Mouse (Mus musculus): ENCODE results near the gene Hoxc9.
A peak's percentile ranks its signal among the peaks of the same experiment; 100 is the strongest.

Hoxc9 gene

GRCm38 (mm10) chr15:102998608-102999182, 22.5 kb downstream of the Hoxc9 start:
- DNase-seq (ENCODE audit: low spot score in 2 of 2), result no peak

GRCm38 (mm10) chr15:102999183-102999831, 23.1 kb downstream of the Hoxc9 start:
- DNase-seq (ENCODE audit: low spot score in 2 of 2), result peak in 1 of 2 experiments; percentile 84

- no peak for DNase-seq (ENCODE audit: low spot score in 2 of 2)
Measured at GRCm38 (mm10) chr15:102999955-103000354, 23.7 kb downstream of the Hoxc9 start.

- no peak for DNase-seq (ENCODE audit: low spot score in 2 of 2)
Measured at GRCm38 (mm10) chr15:103000501-103000901, 24.3 kb downstream of the Hoxc9 start.

GRCm38 (mm10) chr15:103001370-103001769, 25.1 kb downstream of the Hoxc9 start:
- DNase-seq (ENCODE audit: low spot score in 2 of 2), result no peak

- no peak for DNase-seq (ENCODE audit: low spot score in 2 of 2)
Measured at GRCm38 (mm10) chr15:103002156-103002555, 25.9 kb downstream of the Hoxc9 start.

- DNase-seq (ENCODE audit: low spot score in 2 of 2), result no peak
Measured at GRCm38 (mm10) chr15:103002821-103003448, 26.7 kb downstream of the Hoxc9 start.

- DNase-seq (ENCODE audit: low spot score in 2 of 2), result no peak
Measured at GRCm38 (mm10) chr15:103005308-103005707, 29.1 kb downstream of the Hoxc9 start.

- no peak for DNase-seq (ENCODE audit: low spot score in 2 of 2)
Measured at GRCm38 (mm10) chr15:103005797-103006196, 29.6 kb downstream of the Hoxc9 start.

- DNase-seq (ENCODE audit: low spot score in 2 of 2), result no peak
Measured at GRCm38 (mm10) chr15:103006326-103006725, 30.1 kb downstream of the Hoxc9 start.

- DNase-seq (ENCODE audit: low spot score in 2 of 2), result no peak
Measured at GRCm38 (mm10) chr15:103009265-103010111, 33.2 kb downstream of the Hoxc9 start.

- no peak for DNase-seq (ENCODE audit: low spot score in 2 of 2)
Measured at GRCm38 (mm10) chr15:103010112-103010846, 34.0 kb downstream of the Hoxc9 start.

GRCm38 (mm10) chr15:103010847-103011555, 34.8 kb downstream of the Hoxc9 start:
- DNase-seq (ENCODE audit: low spot score in 2 of 2), result no peak

- DNase-seq (ENCODE audit: low spot score in 2 of 2), result no peak
Measured at GRCm38 (mm10) chr15:103011928-103012486, 35.8 kb downstream of the Hoxc9 start.

- DNase-seq (ENCODE audit: low spot score in 2 of 2), result no peak
Measured at GRCm38 (mm10) chr15:103013238-103013984, 37.2 kb downstream of the Hoxc9 start.

- DNase-seq (ENCODE audit: low spot score in 2 of 2), result no peak
Measured at GRCm38 (mm10) chr15:103014166-103015008, 38.1 kb downstream of the Hoxc9 start.

- no peak for DNase-seq (ENCODE audit: low spot score in 2 of 2)
Measured at GRCm38 (mm10) chr15:103015009-103015399, 38.8 kb downstream of the Hoxc9 start.

- no peak for DNase-seq (ENCODE audit: low spot score in 2 of 2)
Measured at GRCm38 (mm10) chr15:103015406-103016166, 39.3 kb downstream of the Hoxc9 start.

Measured in urinary bladder, postnatal 4 days (tissue).